Mouse (Mus musculus): ENCODE measurements around the gene Rdm1. TPM values are rescaled to one million over a fixed set of nuclear protein-coding genes. Genes with fewer than 3 reads are reported as not detected.
A peak's percentile ranks its signal among the peaks of the same experiment; 100 is the strongest.
"Not testable (repeated sequence)": the region's sequence is repeated elsewhere in the genome, so short reads cannot be mapped to it uniquely, and the experiment has no call there.

The Rdm1 gene
- total RNA-seq, 2 experiments from 2014 or later, result 4.5 to 4.7 TPM

DNA sequence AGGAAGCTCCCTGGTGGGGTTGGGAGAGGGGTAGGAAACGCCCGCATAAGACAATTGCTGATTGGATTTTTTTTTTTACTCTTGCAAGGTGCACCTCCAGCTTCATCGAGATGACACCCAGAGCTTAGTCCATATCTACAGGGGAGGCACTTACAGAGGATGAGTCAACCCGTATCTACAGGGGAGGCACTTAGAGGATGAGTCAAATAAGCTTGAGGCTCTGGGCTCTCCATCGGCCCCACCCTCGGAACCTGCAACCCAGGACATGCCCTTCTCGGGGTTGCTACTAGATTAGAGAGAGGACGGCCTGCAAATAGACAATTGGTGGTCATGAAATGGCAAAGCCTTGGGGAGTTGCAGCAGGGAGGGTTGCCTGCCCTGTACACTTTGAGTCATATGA lies 10.9 kb upstream of the Rdm1 start:
- intact Hi-C loops (cut with DNase I), result no loop called here

DNA sequence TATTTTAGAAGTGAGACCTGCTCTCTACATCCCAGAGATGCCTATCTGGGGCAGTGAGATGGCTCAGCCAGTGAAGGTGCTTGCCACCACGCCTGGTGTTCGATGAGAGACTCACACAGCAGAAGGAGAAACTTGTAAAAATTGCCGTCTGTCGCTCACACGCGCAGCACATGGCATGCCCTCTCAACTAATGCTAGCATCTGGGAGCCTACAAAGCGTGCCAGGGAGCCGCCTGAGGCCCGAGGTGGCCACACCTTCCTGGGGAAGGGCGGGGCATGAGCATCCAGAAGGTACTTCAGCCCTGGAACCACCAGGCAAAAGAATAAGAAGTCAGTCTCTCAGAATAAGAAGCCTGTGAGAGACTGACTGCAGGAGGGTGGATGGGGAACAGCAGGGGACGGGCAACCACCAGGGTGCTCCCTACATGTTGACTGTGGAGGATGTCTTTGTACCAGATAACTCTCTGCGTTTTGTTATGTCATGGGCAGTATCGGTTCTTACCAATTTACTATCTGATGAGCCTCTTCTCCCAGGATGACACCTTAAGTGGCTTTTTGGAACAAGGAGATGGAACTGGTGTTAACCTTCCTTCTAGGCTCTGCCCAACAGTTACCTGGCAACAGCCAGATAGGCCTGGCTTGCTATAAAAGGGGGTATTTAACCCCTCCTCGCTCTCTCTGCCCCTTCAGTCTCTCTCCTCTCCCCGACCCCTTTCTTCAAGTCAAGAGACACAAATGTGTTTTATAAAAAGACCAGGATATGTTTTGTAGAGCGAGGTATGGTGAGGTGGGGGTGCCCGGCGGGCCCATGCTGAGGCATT lies 9.8 kb upstream of the Rdm1 start:
- intact Hi-C loops (cut with DNase I), result no loop called here
- DNase-seq, result peak; percentile 50

More for the DNA sequence above, 10.9 kb upstream of the Rdm1 start:
- no peak for DNase-seq

DNA sequence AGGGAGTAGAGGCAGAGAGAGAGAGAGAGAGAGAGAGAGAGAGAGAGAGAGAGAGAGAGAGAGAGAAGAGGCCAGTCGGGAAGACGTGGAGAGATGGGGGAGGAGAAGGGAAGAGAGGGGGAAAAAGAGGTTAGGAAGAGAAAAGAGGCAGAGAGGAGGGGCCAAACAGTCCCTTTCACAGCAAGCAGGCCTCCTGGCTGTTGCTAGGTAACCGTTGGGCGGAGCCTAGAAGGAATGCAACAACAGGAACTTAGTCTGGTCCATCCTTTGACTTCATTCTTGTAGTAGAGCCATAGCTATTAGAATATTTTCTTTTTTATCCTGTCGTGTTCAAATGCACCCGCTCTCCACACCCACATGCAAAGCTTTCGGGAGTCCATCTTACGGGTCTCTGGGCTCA lies 9.1 kb upstream of the Rdm1 start:
- DNase-seq, result peak; percentile 43
- intact Hi-C loops (cut with DNase I), result no loop called here

DNA sequence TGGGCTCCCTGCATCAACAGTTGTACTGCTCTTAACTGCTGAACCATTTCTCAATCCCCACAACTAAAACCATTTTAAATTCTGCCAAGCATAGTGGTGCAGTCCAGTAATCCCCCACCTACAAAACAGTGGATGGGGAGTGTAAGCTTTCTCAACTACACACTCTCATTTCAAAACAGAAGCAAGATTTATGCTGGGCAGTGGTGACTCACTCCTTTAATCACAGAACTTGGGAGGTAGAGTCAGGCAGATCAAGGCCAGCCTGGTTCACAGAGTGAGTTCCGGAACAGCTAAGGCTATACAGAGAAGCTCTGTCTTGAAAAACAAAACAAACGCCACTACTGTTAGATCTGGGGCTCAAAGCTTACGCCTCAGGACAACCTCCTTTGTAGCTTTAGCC lies 8.4 kb upstream of the Rdm1 start:
- intact Hi-C loops (cut with DNase I), result no loop called here
- no peak for DNase-seq

DNA sequence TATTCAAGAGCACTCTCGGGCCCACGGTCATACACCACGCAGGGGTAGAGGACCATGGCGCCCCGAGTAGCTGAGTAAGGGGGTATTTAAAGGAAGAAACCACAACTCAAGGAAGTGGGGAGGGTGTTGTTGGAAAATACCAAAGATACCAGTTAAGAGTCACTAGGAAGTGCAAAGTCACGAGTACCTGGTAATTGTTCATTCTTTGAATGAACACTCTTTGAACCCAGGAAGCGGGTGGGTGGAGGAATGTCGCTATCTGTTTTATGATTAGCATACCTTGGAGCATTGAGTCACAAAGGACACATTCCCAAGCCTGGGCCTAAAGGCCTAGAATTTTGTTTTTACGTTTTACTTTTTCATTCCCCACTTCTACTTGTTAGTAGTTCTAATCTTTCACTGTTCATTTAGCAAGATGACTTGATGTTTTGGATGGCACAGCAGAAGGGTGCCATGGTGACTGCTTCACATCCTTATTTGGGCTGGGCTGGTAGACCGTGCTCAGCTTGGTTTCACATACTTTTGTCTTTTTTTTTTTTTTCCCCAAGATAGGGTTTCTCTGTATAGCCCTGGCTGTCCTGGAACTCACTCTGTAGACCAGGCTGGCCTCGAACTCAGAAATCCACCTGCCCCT lies 6.9 kb upstream of the Rdm1 start:
- intact Hi-C loops (cut with DNase I); DNase-seq: not testable (repeated sequence)

DNA sequence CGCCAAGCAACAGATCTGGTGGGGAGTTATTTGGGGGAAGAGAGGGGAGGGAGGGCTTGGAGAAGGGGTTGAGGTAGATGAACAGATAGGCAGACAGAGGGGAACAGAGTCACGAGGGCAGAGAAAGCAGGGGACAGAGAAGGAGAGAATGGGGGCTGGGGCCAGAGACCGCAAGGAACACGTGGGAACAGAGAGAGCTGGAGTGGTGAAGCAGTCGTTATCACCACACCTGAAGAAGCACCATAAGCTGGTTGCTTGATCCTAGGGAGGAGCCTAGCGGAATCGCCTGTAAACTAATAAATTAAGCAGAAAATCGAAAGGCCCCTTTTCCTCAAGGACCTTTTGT lies 373 bp upstream of the Rdm1 start:
- intact Hi-C loops (cut with DNase I), result no loop called here
- DNase-seq, result no peak

DNA sequence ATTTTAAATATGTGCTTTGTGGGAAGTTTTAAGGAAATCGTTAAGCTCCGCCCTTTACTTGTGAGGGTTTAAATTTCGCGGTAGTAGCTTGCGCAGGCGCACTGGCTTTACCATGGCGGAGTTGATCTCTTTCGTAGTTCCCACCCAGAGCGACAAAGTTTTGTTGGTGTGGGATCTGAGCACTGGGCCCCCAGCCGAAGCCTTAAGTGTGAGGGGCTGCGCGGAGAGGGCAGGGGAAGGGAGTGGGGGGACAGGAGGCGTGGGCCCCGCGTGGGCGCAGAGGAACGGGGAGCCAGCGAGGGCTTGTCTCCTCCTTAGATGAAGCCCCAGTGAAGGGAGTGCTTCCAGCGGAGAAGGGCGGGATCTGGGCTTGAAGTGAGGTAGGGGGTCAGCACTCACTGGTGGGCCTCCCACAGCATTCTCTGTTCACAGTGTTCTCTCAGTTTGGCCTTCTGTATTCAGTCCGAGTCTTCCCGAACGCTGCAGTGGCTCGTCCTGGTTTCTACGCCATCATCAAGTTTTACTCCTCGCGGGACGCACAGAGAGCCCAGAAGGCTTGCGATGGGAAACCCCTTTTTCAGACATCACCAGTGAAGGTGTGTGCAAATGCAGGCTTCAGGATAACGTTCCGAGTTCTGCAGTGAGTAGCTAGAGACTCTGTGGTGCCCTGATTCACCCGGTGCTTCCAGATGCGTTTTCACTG lies 1.0 kb downstream of the Rdm1 start:
- peak; percentile 88 for DNase-seq
- intact Hi-C loops (cut with DNase I), result no loop called here

DNA sequence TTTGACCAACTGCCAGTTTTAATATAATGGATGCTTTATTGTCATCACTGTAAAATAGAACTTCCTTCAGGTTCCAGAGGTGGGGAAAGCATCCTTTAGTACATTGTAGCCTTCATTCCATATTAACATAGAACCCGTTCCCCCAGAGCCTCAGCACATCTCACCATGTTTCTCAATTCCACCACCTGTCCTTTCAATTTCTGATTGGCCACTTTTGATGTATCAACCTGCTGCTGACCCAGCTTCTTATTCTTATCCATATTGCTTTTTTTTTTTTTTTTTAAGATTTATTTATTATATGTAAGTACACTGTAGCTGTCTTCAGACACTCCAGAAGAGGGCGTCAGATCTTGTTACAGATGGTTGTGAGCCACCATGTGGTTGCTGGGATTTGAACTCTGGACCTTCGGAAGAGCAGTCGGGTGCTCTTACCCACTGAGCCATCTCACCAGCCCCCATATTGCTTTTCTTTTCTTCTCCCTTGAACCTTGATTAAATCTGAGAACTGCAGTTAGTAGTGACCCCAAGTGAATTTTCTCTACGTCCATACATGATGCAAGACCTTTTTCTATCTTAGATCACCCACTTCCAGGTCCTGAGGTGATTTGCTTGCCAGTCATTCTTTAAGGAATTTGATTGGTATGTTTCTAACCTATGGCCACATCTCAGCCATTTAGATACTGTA lies 1.9 kb downstream of the Rdm1 start:
- DNase-seq; intact Hi-C loops (cut with DNase I): not testable (repeated sequence)

DNA sequence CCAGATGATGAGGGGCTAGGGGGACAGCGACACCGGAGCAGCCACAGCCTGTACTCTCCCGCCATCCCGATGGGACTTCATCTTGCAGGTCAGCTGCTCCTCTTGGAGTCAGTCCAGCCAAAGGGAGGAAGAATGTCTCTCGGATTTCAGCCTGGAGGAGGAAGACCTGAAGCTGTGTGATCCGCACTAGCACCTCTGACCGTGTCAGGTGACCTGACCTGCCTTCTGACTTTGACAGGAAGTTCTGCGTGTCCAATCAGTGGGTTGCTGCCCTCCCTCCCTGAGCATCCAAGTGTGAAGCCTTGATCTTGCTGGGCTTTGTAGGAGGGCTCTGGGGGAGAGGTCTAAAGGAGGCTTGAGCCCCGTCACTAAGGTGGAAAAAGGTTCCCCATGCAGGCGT lies 8.7 kb downstream of the Rdm1 start:
- intact Hi-C loops (cut with DNase I), result no loop called here

DNA sequence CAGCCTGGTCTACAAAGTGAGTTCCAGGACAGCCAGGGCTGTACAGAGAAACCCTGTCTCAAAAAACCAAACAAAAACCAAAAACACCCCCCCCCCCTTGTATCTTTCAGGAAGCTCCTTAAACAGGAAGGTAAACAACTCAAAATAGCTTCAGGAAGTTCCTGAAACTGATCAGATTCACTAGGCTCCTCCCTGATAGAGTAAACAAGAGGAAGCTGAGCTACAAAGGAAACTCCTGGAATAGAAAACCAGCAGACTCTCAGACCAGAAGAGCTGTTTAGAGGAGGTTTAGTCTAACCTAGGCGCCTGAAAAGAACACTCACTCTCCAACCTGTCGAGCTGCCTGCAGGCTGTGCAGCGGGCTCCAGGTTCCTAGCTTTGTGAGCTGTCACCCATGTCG lies 12.8 kb downstream of the Rdm1 start:
- DNase-seq, result no peak
- intact Hi-C loops (cut with DNase I), result no loop called here

More for the DNA sequence above, 8.7 kb downstream of the Rdm1 start:
- no peak for DNase-seq

DNA sequence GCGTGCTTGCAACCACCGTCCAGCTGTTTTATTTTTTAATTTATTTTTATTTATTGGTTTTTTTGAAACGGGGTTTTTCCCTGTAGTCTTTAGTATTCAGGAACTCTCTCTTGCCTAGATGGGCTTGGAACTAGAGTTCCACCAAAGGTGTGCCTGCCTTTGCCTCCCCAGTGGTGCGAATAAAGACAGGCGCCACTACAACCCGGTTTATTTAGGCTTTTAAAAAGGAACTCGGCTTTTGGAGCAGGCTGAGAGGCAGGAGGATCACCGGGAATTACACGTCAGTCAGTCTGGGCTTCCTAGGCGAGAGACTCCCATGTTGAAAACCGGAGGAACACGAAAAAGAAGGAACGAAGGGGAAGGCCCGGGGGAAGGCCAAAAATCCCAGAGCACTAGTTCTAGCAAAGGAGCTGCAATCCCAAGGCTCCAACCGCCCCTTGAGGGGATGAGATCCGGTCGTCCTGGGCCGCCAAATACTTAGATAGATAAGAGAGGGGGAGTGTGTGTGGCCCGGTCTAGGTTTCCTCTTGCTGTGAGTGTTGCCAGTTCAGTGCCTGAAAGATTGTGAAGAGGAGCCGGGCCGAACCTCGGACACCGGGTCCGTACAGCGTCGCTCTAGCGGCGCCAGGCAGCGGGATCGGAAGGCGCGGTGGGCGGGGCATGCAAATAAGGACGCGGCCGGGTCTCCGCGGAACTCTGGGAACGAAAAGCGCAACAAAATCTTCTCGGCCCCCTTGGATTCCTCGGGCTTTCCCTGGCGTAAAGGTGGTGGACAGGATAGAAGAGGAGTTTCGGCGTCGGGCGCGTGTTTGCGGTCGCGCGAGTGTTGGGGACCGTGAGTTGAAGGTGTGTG lies 14.1 kb downstream of the Rdm1 start:
- intact Hi-C loops (cut with DNase I), result not testable (repeated sequence)
- peak; percentile 86 for DNase-seq

DNA sequence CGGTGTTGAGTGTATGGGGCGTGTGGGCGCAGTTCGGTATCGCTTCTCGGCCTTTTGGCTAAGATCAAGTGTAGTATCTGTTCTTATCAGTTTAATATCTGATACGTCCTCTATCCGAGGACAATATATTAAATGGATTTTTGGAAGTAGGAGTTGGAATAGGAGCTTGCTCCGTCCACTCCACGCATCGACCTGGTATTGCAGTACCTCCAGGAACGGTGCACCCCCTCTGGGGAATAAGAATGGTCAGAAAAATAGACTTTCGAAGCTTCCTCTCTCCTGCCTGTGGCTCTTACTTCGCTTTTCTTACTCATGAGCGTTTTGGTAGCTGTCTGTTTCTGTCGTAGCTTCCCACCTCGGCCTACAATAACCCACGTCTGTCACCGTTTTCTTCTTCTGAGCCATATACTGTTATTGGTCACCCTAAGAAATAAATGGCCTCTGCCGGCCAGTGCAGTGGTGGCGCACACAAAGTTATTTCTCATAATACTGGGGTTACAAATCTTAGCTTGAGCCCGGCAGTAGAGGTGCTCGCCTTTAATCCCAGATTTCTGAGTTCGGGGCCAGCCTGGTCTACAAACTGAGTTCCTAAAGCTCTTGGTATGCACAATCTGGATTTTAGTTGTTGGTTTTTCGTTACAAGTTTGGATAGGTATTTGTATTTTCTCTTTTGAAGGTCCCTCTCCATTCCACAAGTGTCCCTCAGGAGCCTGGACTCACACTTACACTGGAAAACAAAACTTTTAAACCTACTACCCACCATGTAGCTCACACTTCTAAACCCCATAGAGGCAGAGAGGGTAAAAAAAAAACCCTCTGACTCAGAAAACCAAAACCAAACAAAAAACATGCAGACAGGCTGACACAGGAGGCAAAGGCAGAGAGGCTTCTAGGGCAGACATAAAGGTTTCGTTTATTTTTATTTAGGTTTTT lies 15.0 kb downstream of the Rdm1 start:
- peak; percentile 34 for DNase-seq
- intact Hi-C loops (cut with DNase I), result not testable (repeated sequence)

DNA sequence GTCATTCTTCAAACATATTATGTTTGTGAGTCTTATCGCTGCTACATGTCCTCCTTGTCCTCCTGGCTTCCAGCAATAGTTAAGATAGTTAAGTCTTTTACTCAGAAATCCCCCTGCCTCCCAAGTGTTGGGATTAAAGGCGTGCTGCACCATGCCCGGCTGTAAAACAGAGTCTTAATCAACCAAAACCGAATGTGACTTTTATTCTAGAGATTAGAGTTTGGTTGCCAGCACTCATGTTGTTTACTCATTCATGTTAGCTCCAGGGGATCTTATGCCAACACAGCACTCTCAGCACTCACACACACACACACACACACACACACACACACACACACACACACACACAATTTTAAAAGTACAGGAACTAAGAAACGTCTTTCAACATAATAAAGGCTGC lies 15.9 kb downstream of the Rdm1 start:
- no peak for DNase-seq
- intact Hi-C loops (cut with DNase I), result no loop called here

DNA sequence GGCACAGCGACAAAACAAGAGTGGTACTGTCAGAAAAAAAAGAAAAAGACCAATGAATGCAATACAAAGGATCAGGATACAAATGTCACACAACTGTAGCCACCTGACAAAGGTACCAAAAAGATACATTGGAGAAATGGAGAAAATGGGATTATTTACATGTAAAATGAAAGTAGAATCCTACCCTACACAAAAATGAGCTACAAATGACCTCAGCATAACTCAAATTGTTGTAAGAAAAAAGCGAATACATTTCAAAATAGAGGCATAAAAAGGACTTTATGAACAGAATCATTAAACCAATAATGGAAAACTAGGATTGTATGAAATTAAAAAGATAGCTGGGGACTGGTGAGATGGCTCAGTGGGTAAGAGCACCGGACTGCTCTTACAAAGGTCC lies 17.6 kb downstream of the Rdm1 start:
- no peak for DNase-seq
- intact Hi-C loops (cut with DNase I), result no loop called here

DNA sequence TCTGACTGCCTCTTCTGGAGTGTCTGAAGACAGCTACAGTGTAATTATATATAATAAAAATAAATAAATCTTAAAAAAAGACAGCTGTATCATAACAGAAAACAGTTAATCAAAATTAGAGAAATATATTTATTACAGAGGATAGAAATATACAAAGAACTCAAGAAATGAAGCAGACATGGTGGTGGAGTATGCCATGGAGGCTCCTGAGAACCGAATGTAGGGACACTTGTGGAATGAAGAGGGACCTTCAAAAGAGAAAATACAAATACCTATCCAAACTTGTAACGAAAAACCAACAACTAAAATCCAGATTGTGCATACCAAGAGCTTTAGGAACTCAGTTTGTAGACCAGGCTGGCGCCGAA lies 18.0 kb downstream of the Rdm1 start:
- DNase-seq; intact Hi-C loops (cut with DNase I): not testable (repeated sequence)

DNA sequence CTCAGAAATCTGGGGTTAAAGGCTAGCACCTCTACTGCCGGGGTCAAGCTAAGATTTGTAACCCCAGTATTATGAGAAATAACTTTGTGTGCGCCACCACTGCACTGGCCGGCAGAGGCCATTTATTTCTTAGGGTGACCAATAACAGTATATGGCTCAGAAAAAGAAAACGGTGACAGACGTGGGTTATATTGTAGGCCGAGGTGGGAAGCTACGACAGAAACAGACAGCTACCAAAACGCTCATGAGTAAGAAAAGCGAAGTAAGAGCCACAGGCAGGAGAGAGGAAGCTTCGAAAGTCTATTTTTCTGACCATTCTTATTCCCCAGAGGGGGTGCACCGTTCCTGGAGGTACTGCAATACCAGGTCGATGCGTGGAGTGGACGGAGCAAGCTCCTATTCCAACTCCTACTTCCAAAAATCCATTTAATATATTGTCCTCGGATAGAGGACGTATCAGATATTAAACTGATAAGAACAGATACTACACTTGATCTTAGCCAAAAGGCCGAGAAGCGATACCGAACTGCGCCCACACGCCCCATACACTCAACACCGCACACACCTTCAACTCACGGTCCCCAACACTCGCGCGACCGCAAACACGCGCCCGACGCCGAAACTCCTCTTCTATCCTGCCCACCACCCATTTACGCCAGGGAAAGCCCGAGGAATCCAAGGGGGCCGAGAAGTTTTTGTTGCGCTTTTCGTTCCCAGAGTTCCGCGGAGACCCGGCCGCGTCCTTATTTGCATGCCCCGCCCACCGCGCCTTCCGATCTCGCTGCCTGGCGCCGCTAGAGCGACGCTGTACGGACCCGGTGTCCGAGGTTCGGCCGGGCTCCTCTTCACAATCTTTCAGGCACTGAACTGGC lies 18.7 kb downstream of the Rdm1 start:
- DNase-seq, result peak; percentile 73
- intact Hi-C loops (cut with DNase I), result not testable (repeated sequence)

DNA sequence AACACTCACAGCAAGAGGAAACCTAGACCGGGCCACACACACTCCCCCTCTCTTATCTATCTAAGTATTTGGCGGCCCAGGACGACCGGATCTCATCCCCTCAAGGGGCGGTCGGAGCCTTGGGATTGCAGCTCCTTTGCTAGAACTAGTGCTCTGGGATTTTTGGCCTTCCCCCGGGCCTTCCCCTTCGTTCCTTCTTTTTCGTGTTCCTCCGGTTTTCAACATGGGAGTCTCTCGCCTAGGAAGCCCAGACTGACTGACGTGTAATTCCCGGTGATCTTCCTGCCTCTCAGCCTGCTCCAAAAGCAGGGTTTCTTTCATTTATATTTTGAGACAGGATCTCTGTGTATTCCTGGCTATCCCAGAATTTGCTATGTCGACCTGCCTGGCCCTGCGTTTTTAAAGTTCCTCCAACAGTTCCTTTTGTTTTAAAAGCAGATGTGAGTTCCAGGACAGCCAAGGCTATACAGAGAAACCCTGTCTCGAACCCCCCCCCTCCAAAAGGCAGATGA lies 19.3 kb downstream of the Rdm1 start:
- intact Hi-C loops (cut with DNase I); DNase-seq: not testable (repeated sequence)

DNA sequence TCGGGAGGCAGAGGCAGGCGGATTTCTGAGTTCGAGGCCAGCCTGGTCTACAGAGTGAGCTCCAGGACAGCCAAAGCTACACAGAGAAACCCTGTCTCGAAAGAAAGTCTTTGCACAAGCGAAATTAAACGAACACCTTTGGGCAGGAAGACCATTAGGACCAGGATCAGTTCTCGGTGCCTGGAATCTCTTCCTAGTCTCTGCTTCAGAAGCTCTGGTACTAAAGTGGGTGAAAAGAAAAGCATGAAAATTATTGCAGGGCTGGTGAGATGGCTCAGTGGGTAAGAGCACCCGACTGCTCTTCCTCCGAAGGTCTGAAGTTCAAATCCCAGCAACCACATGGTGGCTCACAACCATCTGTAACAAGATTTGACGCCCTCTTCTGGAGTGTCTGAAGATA lies 20.1 kb downstream of the Rdm1 start:
- intact Hi-C loops (cut with DNase I), result not testable (repeated sequence)

More for the DNA sequence above, 20.1 kb downstream of the Rdm1 start:
- not testable (repeated sequence) for DNase-seq

Measured in left cerebral cortex, postnatal 4 days (tissue).